Mouse (Mus musculus) fat pad, adult 2 months (tissue): ENCODE results near the gene Ice2.
A peak's percentile ranks its signal among the peaks of the same experiment; 100 is the strongest.

ENCODE experiments used
- DNase-seq: peaks from one replicate; pipeline ENCODE4 v3.0.0-alpha.2; 2011; ENCODE audit warnings: low read depth, low spot score; ENCODE audit errors: extremely low read depth

The Ice2 gene

DNA sequence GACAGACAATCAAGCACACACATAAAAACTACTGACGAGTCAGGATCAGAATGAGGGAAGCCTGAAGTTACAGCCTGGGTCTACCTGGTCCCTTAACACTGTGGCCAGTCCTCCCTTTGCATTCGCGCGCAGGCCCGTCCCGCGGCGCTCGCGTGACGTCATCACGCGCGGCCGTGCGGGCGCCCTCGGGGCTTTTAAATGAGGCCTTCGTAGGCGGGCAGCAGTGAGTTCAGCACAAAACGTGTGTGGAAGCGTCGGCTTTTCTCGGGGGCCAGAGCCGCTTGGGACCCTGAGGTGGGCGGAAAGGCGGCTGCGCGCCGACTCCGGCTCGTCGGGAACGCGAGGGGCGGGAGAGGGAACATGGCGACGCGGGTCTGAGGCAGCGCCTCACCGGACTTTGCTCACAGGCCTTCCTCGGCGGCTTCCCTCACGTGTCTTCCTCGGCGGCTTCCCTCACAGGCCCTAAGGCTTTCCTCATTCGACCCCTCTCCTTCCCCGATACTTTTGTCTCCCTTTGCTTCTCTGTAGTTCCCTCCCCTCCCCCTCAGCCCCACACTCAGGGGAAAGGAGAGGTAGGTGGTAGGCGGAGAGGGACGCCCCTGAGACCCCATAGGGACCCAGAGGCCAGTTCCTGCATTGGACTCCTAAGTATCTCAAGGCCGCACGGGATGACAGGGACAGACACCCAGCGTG is at the start of gene Ice2:
TSS of gene Ice2 (plus strand) at position 147 of the 693 bp plus-strand sequence.
- DNase-seq, result no peak

DNA sequence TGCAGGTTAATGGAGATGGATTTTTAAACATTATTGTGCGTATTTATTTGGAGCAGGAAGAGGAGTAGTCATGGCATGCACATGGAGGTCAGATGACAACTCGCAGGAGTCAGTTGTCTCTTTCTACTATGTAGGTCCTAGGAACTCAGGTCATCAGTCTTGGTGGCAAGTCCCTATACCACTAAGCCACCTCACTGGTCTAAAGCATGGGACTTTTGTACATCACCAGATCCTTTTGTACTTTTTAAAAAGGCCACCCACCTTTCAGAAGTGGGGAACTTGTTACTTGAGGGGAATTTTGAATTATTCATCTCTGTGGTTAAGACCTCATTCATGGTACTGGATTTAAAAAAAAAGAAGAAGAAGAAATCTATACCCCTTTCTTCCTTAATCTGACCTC is 48.2 kb upstream of the Ice2 start:
- no peak for DNase-seq

DNA sequence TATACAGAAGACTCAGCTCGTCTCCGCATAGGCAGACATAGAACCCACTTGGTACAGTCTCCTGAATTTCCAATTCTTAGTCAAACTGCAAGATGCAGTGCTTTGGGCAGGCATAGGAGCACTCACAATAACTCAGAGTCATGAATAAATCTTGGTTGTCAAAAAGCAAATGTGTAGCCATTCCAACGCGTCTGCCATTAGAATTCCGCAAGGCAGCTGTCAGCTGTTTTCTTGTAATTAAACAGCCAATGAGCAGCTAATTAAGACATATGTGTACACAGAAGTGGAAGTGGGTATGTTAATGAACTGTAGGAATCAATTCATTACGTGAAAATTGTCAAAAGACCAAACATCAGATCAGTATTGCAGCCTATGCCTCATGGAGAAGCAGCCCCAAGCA is 43.5 kb upstream of the Ice2 start:
- no peak for DNase-seq

DNA sequence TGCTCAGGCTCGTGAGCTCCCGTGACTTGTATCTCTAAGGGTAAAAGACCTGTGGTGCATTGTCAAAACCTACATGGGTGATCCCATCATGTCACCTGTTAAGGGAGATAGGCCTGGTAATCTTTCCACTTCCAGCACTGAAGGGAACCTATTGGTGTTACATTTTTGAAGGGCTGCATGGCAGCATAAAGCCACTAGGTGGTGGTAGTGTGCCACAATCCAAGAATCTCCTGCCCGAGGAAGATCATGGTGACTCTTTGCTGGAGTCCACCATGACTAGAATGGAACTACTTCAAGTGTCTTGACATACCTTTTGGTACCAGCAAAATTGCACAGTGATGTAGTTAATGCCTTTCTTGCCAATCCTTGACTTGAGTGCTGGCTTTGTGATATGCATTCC is 39.9 kb upstream of the Ice2 start:
- DNase-seq, result no peak

DNA sequence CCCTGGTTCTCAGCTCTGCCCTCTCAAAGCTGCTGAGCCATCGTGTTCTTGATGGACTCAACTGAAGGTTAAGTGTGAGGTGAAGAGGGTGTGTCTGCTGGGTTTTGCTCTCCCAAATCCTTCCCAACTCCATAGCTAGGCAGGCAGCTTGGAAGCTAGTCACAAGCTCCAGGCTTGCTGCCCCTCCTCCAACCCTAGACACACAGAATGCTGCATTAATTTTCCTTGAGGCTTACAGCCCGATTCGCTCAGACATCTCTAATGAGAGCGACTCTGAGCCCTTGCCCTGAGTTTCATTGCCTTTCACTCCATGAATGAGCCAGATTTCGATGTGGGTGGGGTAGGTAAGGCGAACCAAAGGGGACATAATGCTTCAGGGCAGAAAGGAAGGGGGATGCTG is 38.9 kb upstream of the Ice2 start:
- no peak for DNase-seq

DNA sequence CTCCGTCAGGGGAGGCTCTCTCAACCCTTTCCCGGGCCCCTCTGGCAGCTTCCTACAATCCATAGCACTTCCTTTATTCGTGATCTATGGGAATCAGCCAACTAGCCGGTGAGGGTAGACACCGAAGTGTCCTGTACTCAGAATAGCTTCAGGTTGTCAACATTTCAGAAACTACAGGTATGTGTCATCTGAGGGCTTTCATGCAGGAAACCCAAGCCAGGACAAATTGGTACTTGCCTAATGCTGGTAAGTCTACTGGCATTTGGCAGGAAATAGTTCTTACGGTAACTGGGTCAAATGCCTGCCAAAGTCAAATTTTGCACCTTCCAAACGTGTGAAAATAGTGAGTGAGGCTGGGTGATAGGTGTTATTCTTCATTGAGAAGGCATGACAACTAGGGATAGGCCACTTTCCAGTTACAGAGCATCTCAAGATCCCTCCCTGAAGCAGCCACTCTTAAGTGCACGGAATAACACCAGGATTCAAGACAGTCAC is 35.7 kb upstream of the Ice2 start:
- peak; percentile 58 for DNase-seq

DNA sequence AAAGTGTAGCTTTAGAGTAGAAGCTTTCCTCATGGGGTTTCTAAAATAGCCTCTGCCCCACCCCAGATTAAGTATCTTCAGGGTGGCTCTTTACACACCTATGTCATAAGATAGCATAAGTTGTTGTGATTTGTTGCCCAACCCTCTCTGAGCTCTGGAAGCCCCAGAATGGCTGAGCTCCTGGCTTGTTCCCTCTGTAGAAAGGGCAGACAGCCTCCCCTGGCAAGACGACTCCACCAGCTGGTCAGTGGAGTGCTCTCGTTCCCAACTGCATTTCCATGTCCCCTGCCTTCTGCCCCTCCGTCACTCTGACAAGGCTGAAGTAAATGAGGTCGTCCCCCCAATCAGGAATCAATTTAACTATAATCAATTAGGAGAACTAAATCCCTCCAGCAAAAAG is 34.9 kb upstream of the Ice2 start:
- no peak for DNase-seq

DNA sequence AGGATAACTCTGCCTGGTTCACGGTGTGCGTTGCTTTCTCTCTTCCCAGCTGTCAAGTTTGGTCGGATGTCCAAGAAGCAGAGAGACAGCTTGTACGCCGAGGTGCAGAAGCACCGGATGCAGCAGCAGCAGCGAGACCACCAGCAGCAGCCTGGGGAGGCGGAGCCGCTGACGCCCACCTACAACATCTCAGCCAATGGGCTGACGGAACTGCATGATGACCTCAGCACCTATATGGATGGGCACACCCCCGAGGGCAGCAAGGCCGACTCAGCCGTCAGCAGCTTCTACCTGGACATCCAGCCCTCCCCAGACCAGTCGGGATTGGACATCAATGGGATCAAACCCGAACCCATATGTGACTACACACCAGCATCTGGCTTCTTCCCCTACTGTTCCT is 33.6 kb upstream of the Ice2 start:
- DNase-seq, result no peak

DNA sequence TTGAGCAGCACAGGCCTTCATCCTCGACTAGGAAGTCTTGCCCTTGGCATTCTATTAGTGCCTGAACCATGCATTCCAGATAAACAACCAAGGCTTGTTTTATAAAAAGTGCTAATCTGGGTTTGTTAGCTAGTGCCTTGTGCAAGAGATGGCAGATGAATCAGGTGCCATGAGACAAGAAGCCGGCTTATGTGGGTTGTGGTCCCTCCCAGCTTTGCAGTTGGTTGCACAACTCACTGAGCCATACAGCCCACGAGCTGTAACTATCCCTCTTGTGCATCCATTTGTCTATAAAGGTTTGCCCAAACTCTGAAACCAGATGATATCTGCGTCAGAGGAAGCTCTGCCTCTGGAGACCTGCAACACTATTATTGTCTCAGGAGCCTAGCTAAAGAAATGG is 30.7 kb upstream of the Ice2 start:
- DNase-seq, result peak; percentile 80

DNA sequence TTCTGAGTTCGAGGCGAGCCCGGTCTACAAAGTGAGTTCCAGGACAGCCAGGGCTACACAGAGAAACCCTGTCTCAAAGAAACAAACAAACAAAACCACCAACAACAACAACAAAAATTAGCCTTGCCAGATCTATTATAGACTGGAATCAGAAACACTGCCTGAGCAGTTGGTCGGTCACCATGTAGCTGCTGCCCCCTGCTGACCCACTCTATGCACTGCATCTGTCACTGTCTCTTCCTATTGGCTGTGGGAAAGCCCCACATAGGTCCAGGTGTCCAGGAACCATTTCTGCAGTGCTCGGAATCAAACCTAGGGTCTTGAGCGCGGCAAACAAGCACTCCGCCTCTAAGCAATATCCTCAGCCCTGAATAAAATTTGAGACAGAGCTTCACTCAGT is 29.6 kb upstream of the Ice2 start:
- no peak for DNase-seq

DNA sequence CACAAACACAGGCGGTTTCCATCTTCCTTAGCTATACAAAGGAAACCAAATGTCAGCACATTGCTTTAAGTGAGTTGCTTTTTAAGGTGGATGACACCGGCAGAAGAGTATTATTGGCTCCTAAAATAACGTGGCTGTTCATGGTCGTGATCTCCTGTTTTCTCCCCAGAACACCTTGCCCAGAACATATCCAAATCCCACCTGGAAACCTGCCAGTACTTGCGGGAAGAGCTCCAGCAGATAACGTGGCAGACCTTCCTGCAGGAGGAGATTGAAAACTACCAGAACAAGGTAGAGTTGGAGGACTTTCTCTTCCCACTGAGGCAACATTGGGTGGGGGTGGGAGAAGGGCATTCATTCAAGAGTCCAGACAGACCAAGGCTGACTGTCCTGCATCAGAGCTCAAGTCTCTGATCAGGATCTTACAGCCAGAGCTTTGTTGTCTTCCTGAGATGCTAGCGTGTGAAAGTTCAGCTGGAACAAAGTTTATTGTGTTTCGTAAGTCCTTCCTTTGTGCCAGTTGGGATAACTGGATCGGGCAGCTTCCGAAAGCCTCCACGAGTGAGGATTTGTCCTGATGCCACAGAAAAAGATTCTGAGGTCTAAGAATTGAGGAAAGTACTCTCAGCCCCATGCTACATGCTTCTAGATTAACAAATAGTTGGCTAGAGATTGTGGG is 26.5 kb upstream of the Ice2 start:
- peak; percentile 76 for DNase-seq

DNA sequence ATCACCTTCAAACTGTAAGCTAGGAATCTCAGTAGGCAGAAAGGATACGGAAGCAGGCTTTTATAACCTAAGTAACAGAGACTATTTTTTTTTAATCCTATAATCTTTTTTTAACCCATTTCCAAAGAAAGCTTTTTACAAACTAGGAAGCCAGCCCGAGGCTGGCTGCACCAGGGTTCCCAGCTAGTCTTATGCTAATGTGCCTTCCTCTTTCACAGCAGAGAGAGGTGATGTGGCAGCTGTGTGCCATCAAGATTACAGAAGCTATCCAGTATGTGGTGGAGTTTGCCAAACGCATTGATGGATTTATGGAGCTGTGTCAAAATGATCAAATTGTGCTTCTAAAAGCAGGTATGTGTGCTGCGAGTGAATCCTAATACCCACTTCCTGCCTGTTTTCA is 24.8 kb upstream of the Ice2 start:
- no peak for DNase-seq

DNA sequence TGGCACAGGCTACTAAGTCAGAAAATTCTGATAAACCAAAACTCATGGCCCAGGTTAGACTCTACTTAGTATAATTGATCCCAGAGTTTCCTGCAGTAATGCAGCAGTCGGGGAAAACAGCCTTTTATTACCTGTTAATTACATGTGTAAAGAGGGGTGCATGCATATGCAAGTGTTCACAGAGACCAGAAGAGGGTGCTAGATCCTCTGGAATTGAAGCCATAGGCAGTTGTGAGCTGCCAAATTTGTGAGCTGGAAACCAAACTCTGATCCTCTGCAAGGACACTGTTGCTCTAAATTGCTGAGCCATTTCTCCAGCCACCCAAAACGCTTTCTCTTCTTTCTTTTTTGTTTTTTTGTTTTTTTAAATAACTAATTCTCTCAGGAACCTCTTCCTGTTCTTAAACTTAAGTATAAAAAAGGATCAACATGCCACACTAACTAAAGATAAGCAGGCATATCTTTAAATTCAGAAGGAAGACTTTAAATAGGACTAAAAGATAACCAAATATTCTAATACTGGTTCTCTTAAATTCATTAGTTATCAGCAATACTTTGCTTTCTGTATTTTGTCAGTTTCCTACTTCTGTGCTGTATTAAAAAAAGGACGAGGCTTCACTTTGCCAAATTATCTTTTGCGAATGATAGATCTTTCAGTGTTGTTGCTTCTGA is 20.6 kb upstream of the Ice2 start:
- no peak for DNase-seq

DNA sequence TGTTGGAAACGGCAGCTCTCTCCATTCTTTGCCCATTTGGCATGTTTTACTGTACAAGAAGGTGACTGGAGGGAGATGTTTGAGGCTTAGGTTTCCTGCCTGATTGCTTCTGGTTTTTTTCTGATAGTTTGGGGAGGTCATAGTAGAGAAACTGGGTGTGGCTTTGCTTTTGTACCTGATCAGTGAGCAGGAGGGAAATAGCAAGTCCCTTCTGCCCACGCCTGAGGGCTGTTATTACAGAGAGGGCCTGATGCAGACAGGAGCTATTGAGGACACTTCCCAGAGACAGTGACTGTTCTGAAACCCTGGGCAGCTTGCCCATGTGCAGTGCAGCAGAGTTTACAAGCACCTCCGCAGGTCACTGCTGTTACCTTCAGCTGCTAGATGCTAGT is 20.1 kb upstream of the Ice2 start:
- DNase-seq, result no peak

DNA sequence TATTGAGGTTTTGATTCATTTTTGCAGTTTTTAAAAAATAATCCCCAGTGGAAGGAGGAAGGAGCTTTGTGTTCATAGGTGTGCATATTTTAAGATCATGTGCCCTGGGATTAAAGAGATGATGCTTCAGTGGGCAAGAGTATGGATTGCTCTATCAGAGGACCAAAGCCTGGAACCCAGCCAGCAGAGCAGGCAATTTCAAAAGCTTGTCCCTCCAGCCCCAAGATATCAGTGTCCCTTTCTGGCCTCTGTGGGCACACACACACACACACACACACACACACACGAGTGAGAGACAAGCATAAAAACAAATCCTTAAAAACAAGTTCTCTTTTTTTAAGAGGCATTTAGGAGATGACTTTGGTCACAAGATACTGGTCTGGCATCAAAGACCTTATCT is 17.2 kb upstream of the Ice2 start:
- DNase-seq, result no peak

DNA sequence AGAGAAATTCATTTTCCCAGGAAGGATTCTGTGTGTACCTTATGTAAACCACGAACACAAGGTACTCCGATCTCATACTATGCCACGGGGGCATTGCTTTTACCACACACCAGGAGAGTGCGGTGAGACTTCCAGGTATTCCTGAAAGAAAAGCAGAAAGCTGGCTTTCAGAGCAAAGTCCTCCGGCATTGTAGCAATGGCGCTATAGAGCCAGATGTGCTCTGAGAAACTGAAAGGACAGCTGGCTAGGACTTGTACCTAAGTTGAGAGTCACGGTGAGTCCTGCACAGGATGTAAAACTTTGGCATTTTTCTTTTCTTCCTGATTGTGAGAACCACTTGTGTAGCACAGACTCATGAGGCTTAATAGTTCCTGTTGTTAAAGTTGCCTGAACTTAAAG is 16.0 kb upstream of the Ice2 start:
- DNase-seq, result no peak

DNA sequence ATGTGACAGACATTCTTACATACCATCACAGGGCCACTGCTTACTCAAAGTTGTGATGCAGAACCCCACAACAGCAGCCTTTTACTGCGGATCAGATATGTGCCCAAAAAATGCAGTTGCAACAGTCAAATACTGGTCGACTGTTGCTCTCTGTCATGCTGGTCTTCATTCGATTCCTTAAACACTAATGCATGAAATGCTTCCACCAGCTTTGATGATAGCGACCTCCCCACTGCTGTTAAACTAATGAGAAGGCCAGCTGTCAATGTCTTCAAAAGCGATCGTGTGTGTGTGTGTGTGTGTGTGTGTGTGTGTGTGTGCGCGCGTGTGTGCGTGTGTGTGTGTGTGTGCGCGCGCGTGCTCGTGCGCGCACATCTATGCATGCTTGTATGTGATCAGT is 13.2 kb upstream of the Ice2 start:
- DNase-seq, result no peak

DNA sequence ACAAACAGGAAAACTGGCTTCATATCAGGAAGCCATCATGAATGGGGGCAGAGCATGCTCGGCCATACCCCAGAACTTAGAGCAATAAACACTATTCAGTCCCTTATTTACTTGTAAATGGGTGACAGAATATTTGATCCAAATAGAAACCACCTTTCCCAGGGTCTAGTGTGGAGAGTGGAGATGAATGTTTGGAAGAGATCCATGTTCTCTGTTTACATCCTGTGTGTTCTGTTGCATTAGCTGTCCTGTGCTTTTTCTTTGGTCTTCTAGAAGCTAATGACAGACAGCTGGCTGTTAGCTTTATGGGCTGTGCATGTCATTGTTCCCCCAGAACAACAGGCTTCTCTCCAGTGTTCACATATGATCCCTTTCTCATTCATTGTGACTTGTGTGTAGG is 12.8 kb upstream of the Ice2 start:
- DNase-seq, result no peak

DNA sequence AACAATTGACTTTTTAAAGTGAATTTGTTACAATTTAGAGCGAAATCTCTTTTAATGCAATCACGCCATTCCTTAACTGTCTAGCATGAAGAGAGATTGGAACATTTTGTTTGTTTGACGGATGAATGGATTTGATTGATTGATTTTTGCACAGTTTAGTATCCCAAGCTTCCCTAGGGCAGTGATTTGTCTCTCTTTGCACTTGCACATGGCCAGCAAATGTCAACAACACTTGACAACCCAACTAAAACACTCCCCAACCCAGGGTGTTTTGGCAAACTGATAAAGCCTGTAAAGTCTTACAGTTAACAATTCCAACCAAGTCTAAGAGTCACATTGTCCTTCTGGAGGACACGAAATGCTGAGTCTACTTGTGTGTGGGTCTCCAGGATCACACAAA is 10.4 kb upstream of the Ice2 start:
- DNase-seq, result no peak

DNA sequence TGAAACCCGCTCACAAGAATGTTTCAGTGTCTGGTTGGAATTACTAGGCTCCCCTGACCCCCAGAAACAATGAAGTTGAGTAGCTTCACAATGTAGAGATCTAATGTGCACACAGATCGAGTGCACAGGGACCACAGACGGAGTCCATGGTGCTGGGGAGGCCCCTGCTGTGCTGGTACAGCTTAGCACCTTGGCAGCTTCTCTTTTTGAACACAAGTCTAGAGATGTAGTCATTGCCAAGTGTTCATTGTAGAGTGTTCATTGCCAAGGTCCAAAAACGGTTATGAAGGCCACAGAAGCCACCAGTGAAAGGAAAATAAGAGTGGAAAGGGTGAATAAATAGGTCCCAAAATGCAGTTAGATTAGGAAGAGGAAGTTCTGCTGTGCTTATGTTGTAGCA is 7.1 kb upstream of the Ice2 start:
- no peak for DNase-seq

DNA sequence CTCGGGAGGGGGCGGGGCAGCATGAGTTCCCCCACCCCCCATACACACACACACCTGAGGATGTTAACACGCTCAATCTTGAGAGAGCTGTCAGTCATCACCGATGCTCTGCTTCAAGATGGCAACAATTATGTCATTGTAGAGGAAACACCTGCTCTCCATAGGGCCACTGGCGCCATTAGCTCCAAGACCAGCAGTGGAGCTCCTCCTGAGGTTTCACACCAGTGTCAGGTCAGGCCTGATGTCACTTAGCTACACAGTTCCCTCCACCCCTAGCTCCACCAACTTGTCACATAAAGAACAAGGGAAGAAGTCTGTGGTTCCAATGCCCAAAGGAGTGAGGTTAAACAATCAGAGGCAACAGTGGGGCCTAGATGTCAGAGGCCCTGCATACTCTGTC is 3.5 kb upstream of the Ice2 start:
- no peak for DNase-seq

DNA sequence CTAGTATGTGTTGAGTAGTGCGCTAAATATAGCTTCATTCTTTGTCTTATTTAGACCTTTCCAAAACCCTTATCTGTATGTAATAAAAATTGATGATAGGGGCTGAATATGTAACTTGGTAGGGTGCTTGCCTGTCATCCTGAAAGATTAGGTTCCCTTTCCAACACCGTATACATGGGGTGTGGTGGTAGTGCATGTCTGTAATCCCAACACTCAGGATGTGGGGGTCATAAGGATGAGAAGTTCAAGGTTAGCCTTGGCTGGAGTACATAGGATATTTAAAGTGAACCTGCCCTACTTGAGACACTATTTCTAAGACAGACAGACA is 310 bp upstream of the Ice2 start:
- no peak for DNase-seq

DNA sequence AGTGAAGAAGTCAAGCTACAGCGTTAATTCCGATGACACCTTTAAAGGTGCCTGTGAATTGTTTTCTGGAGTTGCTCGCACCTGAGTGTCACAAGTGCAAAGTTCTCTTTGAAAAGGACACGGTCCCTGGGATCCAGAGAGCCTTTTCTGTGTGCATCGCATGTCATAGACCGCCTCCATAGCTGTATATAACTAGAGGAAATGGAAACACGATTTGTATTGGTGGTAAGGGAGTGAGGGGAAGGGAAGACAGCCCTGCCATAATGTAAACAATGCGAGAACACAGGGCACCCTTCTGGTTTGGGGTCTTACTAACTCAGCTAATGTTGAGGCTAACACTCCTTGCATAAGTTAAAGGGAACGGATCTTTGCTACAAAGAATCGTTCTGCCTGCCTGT is 746 bp downstream of the Ice2 start:
- DNase-seq, result no peak
